7 mouse cellular contexts compared by ENCODE assay signal in genomic region chr14:100458727-100459447, GRCm38 (mm10).
DNase-seq lines count a peak whose midpoint lies in the region; ATAC-seq and TF ChIP-seq lines count a peak whose summit lies in the region.

No protein-coding gene starts in this region.

- 21% methylated on average over 9 of the region's 9 CpGs for WGBS in kidney, adult 2 months
- WGBS in midbrain, embryonic 11.5 days = 9% methylated on average over 9 of the region's 9 CpGs

- no peak for TF ChIP-seq CTCF in kidney, adult 2 months (conservative IDR thresholded peaks at IDR 0.05; ENCODE audit: insufficient read depth, insufficient read length, low read depth, low read length)

- intact Hi-C loops in left cerebral cortex, postnatal 36 days (cut with DNase I) = loop anchor here (1.0 to 10.0 kb wide), 3 partner anchors 104 to 514 kb away; partner anchors contain the start of gene Klf12

- H3K36me3 ChIP-seq in kidney, adult 2 months (ENCODE audit: control insufficient read depth, insufficient read depth, low read length) = no peaks in the 10 kb centered on the region
- H3K36me3 ChIP-seq in midbrain, embryonic 11.5 days (ENCODE audit: control insufficient read depth, insufficient read depth, low read length) = no peaks in the 10 kb centered on the region

- H3K4me3 ChIP-seq in kidney, adult 2 months (ENCODE audit: insufficient read depth, low read depth, low read length) = no peak overlapping the region
- peak overlapping the region; percentile 13; the same call in 1 of the 2 replicates for H3K4me3 ChIP-seq in midbrain, embryonic 11.5 days (ENCODE audit: low read depth, low read length)

- peaks cover 32% of the 10 kb centered on the region for H3K4me1 ChIP-seq in kidney, adult 2 months (ENCODE audit: control insufficient read depth, insufficient read depth, low read length)
- peaks cover 24% of the 10 kb centered on the region for H3K4me1 ChIP-seq in midbrain, embryonic 11.5 days (ENCODE audit: control insufficient read depth, insufficient read depth, low read length)

- H3K27me3 ChIP-seq in kidney, adult 2 months (replicated peaks; ENCODE audit: control insufficient read depth, insufficient read depth, low read length) = no peaks in the 10 kb centered on the region
- H3K27me3 ChIP-seq in midbrain, embryonic 11.5 days (ENCODE audit: control insufficient read depth, insufficient read depth, low read length) = no peaks in the 10 kb centered on the region

- peak; percentile 52 to 88 for DNase-seq in cerebellum, postnatal 4 days (ENCODE audit: low spot score in 2 of 2)
- DNase-seq in gastrocnemius, postnatal 4 days (ENCODE audit: low spot score in 2 of 2) = peak; percentile 18 to 47
- peak; percentile 97 for DNase-seq in kidney, adult 2 months
- DNase-seq in left cerebral cortex, postnatal 36 days (ENCODE audit: low spot score in 2 of 2) = peak; percentile 82 to 84
- peak; percentile 97 for DNase-seq in midbrain, embryonic 11.5 days (ENCODE audit: low spot score, missing footprints)
- peak; percentile 94 for DNase-seq in right cerebral cortex, postnatal 4 days

- ATAC-seq in activated CD4-positive, CD25-positive, alpha-beta regulatory T cell, adult 4 months = peak; percentile 66
- peak; percentile 97 for ATAC-seq in midbrain, embryonic 11.5 days (ENCODE audit: low FRiP score)

- no peak overlapping the region for H3K9ac ChIP-seq in midbrain, embryonic 11.5 days (ENCODE audit: low read length)

- H3K9me3 ChIP-seq in midbrain, embryonic 11.5 days (ENCODE audit: control insufficient read depth, low read length) = no peaks in the 10 kb centered on the region

- no peak for TF ChIP-seq POLR2A in kidney, adult 2 months (IDR thresholded peaks at IDR 0.05; ENCODE audit: low read depth, low read length)

- peak overlapping the region; percentile 26; the same call in 1 of the 2 replicates for H3K27ac ChIP-seq in kidney, adult 2 months (ENCODE audit: insufficient read depth, low read depth, low read length)
- no peak overlapping the region; the same call in 1 of the 2 replicates for H3K27ac ChIP-seq in midbrain, embryonic 11.5 days (ENCODE audit: low read depth, low read length)

- H3K4me2 ChIP-seq in midbrain, embryonic 11.5 days = peak overlapping the region; percentile 36

Comparison
In these comparisons a context has a peak if more than half of its experiments do, and no peak if none do; other contexts are left out.
1. DNase-seq: peak in every context shown above with its lines; median percentile 97 in kidney, adult 2 months; 97 in midbrain, embryonic 11.5 days; 94 in right cerebral cortex, postnatal 4 days; 83 in left cerebral cortex, postnatal 36 days; 70 in cerebellum, postnatal 4 days; 32 in gastrocnemius, postnatal 4 days.